Mouse (Mus musculus): ENCODE results near the gene Cyp2e1. TPM values are rescaled to one million over a fixed set of nuclear protein-coding genes. Genes with fewer than 3 reads are reported as not detected.
A peak's percentile ranks its signal among the peaks of the same experiment; 100 is the strongest.
"Not testable (repeated sequence)": the region's sequence is repeated elsewhere in the genome, so short reads cannot be mapped to it uniquely, and the experiment has no call there.

Cyp2e1 gene
- total RNA-seq (2014; fragmentation: Nextera tagmentation) (not detected in 2 replicates), total RNA-seq (2017) (not detected in 2 replicates)

DNA sequence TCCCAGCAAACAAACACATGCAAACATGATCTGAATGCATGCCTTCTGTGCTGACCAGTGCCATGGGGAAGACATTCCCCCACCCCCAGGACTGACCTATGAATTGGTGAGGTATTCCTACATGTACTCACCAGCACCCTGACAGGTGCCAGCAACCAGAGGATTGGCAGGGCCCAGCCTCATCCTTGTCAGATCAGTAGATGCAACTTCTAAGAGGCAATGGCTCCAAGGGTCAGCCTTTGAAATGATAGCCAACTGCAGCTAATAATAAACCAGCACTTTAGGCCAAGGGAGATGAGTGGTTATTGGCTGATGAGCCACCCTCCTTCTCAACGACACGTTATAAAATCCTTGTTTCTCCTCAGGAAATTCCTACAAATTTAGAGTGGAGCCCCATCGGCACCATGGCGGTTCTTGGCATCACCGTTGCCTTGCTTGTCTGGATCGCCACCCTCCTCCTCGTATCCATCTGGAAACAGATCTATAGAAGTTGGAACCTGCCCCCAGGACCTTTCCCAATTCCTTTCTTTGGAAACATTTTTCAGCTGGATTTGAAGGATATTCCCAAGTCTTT lies at the start of gene Cyp2e1:
Gene Cyp2e1 (plus strand): TSS at position 293 of the 574 bp plus-strand sequence.
- no peak for ATAC-seq (replicated peaks; ENCODE audit: poor library complexity, severe bottlenecking)

DNA sequence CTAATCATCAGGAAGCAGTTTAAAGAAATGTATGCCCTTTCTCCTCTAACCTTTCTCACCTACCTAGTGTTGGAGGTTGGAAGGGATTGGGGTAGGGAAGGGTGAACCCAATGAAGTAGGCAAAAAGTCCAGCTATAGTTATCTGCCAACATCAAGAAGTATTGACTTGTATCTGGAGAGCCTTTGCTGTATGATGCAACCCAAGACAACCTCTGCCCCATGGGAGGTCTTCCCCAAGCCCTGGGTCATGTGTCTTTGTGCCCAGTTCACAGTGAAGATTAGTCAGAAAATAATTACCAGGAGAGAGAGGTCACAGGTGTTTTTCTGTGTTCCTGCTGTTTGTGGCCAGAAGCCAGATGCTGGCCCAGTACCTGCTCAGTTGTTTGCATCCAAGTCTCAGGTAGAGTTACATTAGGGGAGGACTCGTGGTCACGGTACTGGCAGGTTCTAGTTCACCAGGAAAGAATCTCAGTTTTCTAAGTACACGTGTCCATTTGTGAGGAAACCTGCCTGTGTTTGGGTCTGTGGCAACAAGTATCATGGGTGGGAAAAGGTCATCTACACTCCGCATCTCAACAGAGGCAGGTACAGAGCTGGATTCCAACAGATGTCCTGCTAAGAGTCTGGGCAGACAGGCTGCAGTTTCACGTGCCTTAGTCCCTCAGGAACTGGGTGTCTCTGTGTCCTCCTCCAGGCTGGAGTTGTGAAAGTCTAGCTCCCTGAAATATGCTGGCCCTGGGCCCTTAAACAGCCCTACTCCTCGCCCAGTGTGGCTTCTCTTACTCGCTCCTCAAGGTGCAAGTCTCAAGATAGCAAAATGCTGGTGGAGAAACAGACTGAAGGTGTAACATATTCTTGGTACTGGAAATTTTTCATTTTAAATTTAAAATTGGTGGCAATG lies 46.1 kb upstream of the Cyp2e1 start:
- ATAC-seq (replicated peaks; ENCODE audit: poor library complexity, severe bottlenecking): no peak

DNA sequence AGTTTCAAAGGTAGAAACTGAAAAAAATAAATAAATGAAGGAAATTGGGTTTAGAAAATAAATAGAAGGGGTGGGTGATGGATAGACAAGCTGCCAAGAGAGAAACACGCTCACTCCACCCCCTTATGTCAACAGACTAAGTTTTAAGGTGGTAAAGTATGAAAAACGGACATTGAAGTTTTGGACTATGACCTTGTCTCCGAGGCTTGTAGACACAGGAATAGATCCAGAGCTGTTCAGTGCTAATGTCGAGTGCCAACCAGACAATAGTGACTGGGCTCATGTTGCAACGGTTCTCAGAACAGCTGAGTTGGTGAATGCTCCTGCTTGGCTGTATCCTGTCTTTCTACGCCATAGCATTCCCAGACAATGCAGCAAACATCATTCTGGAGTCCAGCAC lies 42.4 kb upstream of the Cyp2e1 start:
- no peak for ATAC-seq (replicated peaks; ENCODE audit: poor library complexity, severe bottlenecking)

DNA sequence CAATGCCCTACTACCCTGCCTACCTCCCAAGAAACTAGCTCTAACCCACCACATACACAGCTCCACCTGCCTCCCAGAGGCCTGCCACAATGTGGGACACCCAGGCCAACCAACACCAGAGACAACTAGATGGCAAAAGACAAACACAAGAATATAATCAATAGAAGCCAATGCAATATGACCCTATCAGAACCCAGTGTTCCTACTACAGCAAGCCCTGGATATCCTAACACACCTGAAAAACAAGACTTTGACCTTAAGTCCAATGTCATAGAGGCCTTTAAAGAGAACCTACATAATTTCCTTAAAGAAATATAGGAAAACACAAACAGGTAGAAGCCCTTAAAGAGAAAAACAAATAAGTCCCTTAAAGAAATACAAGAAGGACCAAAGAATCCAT lies 38.0 kb upstream of the Cyp2e1 start:
- ATAC-seq (replicated peaks; ENCODE audit: poor library complexity, severe bottlenecking): no peak

- ATAC-seq (replicated peaks; ENCODE audit: poor library complexity, severe bottlenecking): no peak
These were observed 30.4 kb upstream of the Cyp2e1 start for GRCm38 (mm10) chr7:140733162-140733561.

- no peak for ATAC-seq (replicated peaks; ENCODE audit: poor library complexity, severe bottlenecking)
These were observed 16.1 kb upstream of the Cyp2e1 start for GRCm38 (mm10) chr7:140747402-140747801.

DNA sequence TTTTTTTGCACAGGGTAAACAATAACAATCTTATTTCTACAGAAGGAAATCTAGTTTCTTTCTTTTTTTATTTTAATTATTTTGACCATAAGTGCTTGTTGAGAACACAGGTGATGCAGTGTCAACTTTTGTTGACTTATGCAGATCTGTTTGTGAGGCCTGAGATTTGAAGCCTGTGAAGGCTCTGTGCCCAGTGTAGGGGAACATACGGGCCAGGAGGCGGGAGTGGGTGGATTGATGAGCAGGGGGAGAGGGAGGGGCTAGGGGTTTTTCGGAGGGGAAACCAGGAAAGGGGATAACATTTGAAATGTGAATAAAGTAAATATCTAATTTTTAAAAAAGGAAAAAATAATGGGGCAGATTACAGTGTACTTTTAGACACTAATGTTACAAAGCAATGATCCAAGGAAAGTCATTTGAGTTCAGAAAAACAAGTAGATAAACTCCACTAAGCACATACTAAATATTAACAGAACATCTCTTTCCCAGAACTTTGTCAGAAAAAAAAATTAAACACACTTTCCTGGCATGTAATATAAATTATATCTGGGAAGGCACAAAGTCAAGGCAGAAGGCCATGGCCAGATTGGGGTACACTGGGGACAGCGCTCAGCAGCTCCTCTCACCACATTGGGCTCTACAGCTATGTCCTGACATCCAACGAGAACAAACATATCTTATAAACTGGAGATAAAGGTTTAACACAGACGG lies 15.3 kb upstream of the Cyp2e1 start:
- ATAC-seq (replicated peaks; ENCODE audit: poor library complexity, severe bottlenecking): no peak

DNA sequence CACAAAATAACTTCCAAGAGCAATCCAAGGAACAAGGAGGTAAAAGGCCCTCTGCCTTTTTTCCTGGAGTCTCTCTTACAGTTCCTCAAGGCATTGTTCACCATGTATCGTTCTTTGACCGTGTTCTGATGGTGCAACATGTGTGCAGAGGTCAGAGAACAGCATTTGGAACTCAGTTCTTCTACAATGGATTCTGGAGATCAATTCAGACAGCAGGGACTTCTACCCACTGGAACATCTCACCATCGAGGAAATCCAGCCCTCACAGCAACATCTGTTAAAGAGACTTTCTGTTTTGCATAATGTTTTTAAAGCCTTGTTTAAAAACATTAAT lies 14.7 kb upstream of the Cyp2e1 start:
- ATAC-seq (replicated peaks; ENCODE audit: poor library complexity, severe bottlenecking): no peak

GRCm38 (mm10) chr7:140754556-140754955 lies 9.0 kb upstream of the Cyp2e1 start:
- ATAC-seq (replicated peaks; ENCODE audit: poor library complexity, severe bottlenecking): no peak

DNA sequence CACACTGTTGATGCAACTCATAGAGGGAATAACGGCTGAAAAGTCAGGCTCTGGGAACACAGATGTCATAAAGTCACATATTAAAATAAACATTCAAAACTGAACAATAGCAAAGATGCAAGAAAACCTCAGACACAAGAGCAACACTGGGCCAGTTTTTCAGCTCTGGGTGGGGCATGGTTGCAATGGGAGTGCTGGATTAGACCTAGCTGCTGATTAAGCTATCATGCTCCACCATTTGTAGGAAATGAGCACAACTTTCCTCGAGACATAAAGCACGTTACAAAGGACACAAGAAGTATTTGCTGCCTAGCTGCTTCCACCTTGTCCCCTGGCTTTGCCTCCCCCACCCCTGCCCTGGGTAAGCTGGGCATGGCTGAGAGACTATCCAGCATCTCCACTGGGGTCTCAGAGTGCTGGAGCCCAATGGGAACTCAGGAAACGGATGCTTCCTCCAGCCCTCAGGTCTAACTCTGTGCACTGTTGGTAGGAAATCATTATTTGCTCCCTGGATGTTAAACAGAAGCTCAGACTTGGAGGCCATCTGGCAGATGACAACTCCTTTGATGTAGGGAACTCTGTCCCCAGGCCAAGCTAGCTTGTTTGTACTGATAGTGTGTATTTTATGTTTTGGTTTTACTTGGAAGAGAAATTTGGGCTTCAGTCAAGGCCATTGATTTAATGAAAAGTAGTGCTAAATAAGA lies 7.2 kb upstream of the Cyp2e1 start:
- ATAC-seq (replicated peaks; ENCODE audit: poor library complexity, severe bottlenecking): no peak

DNA sequence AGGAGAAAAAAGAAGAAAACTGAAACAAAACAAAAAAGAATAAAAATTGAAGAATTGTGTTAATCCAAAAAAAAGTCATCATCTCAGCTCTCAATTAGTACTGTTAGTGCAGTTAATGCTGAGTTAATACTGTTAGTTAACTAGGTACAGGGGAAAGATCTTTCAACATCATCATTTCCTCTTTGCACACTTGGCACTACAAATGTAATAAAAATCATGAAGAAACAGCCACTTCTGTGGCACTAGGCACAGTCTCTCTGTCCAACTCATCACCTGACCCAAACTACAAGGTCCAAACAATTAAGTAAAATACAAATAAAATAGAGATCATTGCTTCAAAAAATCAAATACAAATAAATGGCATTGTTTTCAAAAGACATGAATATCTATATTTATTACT lies 2.9 kb upstream of the Cyp2e1 start:
- no peak for ATAC-seq (replicated peaks; ENCODE audit: poor library complexity, severe bottlenecking)

DNA sequence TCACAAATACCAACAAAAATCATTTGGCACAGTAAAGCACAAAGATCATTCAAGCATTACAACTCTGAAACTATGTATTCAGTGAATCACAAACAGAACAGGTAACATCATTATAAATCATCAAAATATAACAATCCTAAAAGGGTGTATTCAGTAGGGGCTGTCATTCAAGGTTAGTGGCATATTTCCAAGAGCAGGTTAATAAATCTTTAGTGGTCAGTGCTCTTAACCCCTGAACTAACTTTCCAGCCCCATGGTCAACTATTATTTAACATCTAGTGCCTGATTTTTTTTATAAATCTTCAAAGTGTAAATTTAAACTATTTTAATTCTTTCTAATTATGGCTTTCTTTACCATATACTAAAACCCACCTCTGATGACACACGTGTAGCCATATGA lies 1.9 kb downstream of the Cyp2e1 start:
- ATAC-seq (replicated peaks; ENCODE audit: poor library complexity, severe bottlenecking): not testable (repeated sequence)

- ATAC-seq (replicated peaks; ENCODE audit: poor library complexity, severe bottlenecking): peak; percentile 76
These were observed 2.6 kb downstream of the Cyp2e1 start for GRCm38 (mm10) chr7:140765888-140766739.

DNA sequence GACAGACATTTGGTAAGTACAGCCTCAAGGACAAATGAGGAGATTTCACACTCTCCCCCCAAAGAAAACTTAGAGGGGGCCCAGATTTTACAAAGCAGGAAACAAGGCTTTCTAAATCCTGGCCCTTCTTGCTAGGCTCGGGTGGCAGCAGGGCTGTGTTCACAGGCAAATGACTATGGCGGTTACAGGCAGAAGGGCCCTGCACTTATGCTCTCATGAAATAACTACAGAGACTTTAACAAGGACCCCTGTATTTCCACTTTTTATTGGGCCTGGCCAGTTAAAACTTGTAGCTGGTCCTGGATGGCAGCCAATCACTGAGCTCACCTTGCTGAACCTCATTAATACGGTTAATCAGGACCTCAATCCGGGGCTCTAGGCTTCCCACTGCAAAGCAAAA lies 17.0 kb downstream of the Cyp2e1 start:
- ATAC-seq (replicated peaks; ENCODE audit: poor library complexity, severe bottlenecking): no peak

DNA sequence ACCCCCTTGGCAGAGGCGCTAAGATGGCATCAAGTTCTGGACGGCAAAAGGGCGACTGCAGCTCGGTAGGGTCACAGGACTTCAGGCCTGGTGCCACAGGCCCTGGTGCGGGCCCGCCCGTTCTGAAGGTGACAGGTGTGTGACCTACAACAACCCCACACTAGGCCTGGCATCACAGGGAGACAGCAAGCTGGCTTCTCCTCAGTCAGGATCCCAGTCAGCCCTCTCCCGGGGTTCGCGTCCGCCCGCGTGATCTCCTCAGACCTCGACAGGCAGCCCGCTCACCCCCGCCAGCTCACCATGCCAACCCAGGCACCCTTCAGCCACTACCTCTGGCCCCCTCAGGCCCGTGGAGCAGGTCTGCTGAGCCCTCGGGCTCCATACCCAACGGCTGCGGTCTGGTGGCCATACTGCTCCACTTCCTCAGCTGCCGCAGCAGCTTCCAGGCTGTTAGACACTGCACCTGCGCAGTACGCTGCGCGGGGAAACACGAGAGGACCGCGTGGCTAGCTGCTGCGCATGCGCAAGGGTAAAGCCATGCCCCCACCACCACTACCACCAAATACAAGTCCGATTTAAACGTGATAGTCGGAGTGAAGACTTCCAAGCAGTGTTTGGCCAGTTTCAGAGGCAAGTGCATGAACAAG lies 24.0 kb downstream of the Cyp2e1 start, which contains the start of gene Syce1:
Gene Syce1 (minus strand): TSS at position 447 of the 647 bp plus-strand sequence.
- ATAC-seq (replicated peaks; ENCODE audit: poor library complexity, severe bottlenecking): no peak

DNA sequence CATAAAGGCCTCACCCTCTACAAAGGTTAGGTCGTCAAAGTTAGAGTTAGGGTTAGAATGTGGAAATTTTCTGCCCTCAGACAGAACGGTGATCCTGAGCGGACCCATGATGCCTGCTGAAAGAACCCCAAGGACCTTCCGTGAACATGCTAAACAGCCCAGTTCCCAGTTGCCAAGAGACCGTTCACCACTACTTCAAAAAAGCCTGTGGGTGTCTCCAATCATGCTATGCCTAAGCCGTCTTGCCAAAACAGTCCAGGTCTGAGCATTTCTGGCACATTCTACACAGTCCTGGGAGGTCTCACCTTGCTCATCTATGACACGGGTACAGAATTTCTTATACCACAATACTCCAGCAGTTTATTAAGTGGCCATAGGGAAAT lies 24.5 kb downstream of the Cyp2e1 start:
- no peak for ATAC-seq (replicated peaks; ENCODE audit: poor library complexity, severe bottlenecking)

- ATAC-seq (replicated peaks; ENCODE audit: poor library complexity, severe bottlenecking): no peak
These were observed 30.0 kb downstream of the Cyp2e1 start for GRCm38 (mm10) chr7:140793541-140793940.

- peak; percentile 55 for ATAC-seq (replicated peaks; ENCODE audit: poor library complexity, severe bottlenecking)
These were observed 34.1 kb downstream of the Cyp2e1 start for GRCm38 (mm10) chr7:140797619-140798018.

GRCm38 (mm10) chr7:140798212-140798611 lies 34.7 kb downstream of the Cyp2e1 start:
- ATAC-seq (replicated peaks; ENCODE audit: poor library complexity, severe bottlenecking): no peak
